24 mouse cellular contexts compared by ENCODE assay signal in the genomic region with DNA sequence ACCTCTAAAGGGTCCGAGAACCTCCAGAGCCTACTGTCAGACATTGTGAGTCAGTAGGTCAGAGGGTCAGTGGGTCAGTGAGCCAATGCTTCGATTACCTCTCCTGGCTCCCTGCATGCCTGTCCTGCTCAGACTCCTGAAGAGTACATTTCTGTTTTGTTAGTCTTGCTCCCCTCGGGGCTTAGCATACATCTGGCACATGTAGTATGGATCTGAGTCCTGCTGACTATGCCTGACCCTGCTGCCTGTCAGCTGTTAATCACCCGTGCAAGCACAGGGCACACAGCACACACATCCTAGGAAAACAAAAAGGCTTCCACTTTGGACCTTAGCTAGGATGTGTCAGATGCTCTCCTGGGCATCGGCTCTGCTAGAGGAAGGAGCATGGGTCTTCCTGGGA.
DNase-seq lines count a peak whose midpoint lies in the region; ATAC-seq and TF ChIP-seq lines count a peak whose summit lies in the region.
"Had no signal": no experiment of that assay in that cellular context is flagged by ENCODE, and none has a peak within 500 bp of the region (broad histone marks: within the 10 kb centered on the region; RNA-seq: fewer than 3 reads in every experiment).

No protein-coding gene starts in this region.

- no peaks in the 10 kb centered on the region for H3K27me3 ChIP-seq in liver, postnatal 0 days (ENCODE audit: insufficient read depth, low read length)
- no peaks in the 10 kb centered on the region for H3K27me3 ChIP-seq in liver, embryonic 12.5 days (replicated peaks)
- no peaks in the 10 kb centered on the region for H3K27me3 ChIP-seq in hindbrain, embryonic 15.5 days
- H3K27me3 ChIP-seq: limb, embryonic 15.5 days; liver, embryonic 15.5 days; stomach, embryonic 15.5 days had no signal

- 58% methylated on average over 5 of the region's 5 CpGs for WGBS in liver, postnatal 0 days (ENCODE audit: insufficient replicate concordance)
- 63% methylated on average over 5 of the region's 5 CpGs for WGBS in liver, embryonic 12.5 days (ENCODE audit: insufficient replicate concordance)
- WGBS in hindbrain, embryonic 15.5 days: 54% methylated on average over 5 of the region's 5 CpGs

- H3K4me1 ChIP-seq in liver, postnatal 0 days (ENCODE audit: insufficient read depth): no peaks in the 10 kb centered on the region
- H3K4me1 ChIP-seq in liver, embryonic 12.5 days: no peaks in the 10 kb centered on the region
- peaks cover 11% of the 10 kb centered on the region for H3K4me1 ChIP-seq in hindbrain, embryonic 15.5 days (replicated peaks)
- H3K4me1 ChIP-seq: limb, embryonic 15.5 days; liver, embryonic 15.5 days; stomach, embryonic 15.5 days had no signal

- DNase-seq in heart, adult 11 months: peak; percentile 61
- no peak for DNase-seq in heart, postnatal 14 days
- no peak for DNase-seq in liver, postnatal 0 days
- DNase-seq in retina, postnatal 1 day: peak; percentile 31
- no peak for DNase-seq in spleen, postnatal 36 days (ENCODE audit: low spot score in 2 of 2)
- DNase-seq in frontal cortex, postnatal 14 days (ENCODE audit: low spot score in 2 of 2): no peak
- DNase-seq: cerebellum, adult 11 months; forebrain, postnatal 0 days; gastrocnemius, postnatal 36 days; kidney, adult 9 months; kidney, postnatal 36 days; layer of hippocampus, adult 9-11 months; lung, postnatal 4 days; right cerebral cortex, postnatal 4 days; thymus, postnatal 25 days had no signal

- H3K9ac ChIP-seq in liver, postnatal 0 days (replicated peaks): no peak overlapping the region
- no peak overlapping the region for H3K9ac ChIP-seq in liver, embryonic 12.5 days
- no peak overlapping the region for H3K9ac ChIP-seq in hindbrain, embryonic 15.5 days
- H3K9ac ChIP-seq: forebrain, postnatal 0 days; limb, embryonic 15.5 days; liver, embryonic 15.5 days; stomach, embryonic 15.5 days had no signal

- no peak for TF ChIP-seq EP300 in liver, postnatal 0 days (IDR thresholded peaks at IDR 0.05; ENCODE audit: low read depth)

- no peak overlapping the region for H3K4me2 ChIP-seq in liver, postnatal 0 days (ENCODE audit: low read depth, low read length)
- H3K4me2 ChIP-seq in liver, embryonic 12.5 days: no peak overlapping the region
- no peak overlapping the region for H3K4me2 ChIP-seq in hindbrain, embryonic 15.5 days
- H3K4me2 ChIP-seq: limb, embryonic 15.5 days; liver, embryonic 15.5 days; stomach, embryonic 15.5 days had no signal

- peak; percentile 89 for ATAC-seq in liver, postnatal 0 days
- no peak for ATAC-seq in liver, embryonic 12.5 days
- 0 out of 2 replicates have a peak, but pooled peaks have one; percentile 6 for ATAC-seq in hindbrain, embryonic 15.5 days (ENCODE audit: low FRiP score, low read depth)
- ATAC-seq: forebrain, postnatal 0 days; intestine, embryonic 16.5 days; midbrain, embryonic 16.5 days had no signal

- intact Hi-C loops in heart, postnatal 14 days (cut with DNase I): no loop called here

- H3K27ac ChIP-seq in liver, postnatal 0 days (ENCODE audit: low read depth): no peak overlapping the region
- no peak overlapping the region for H3K27ac ChIP-seq in liver, embryonic 12.5 days
- no peak overlapping the region for H3K27ac ChIP-seq in hindbrain, embryonic 15.5 days (replicated peaks)
- H3K27ac ChIP-seq: limb, embryonic 15.5 days; liver, embryonic 15.5 days; stomach, embryonic 15.5 days had no signal

- H3K4me3 ChIP-seq in liver, postnatal 0 days (ENCODE audit: low read depth, low read length): no peak overlapping the region
- H3K4me3 ChIP-seq in liver, embryonic 12.5 days: no peak overlapping the region
- no peak overlapping the region for H3K4me3 ChIP-seq in hindbrain, embryonic 15.5 days
- H3K4me3 ChIP-seq: forebrain, embryonic 10.5 days; limb, embryonic 15.5 days; liver, embryonic 15.5 days; myocyte; stomach, embryonic 15.5 days had no signal

- no peak for TF ChIP-seq CTCF in liver, postnatal 0 days (IDR thresholded peaks at IDR 0.05; ENCODE audit: low read depth)

- no peaks in the 10 kb centered on the region; the same call in 1 of the 2 replicates for H3K36me3 ChIP-seq in liver, postnatal 0 days (replicated peaks; ENCODE audit: insufficient read depth, low read length)
- no peaks in the 10 kb centered on the region for H3K36me3 ChIP-seq in liver, embryonic 12.5 days
- no peaks in the 10 kb centered on the region for H3K36me3 ChIP-seq in hindbrain, embryonic 15.5 days
- H3K36me3 ChIP-seq: liver, embryonic 15.5 days; stomach, embryonic 15.5 days had no signal

- H3K9me3 ChIP-seq in liver, postnatal 0 days (ENCODE audit: low read length): no peaks in the 10 kb centered on the region
- no peaks in the 10 kb centered on the region for H3K9me3 ChIP-seq in liver, embryonic 12.5 days (replicated peaks)
- H3K9me3 ChIP-seq in hindbrain, embryonic 15.5 days: no peaks in the 10 kb centered on the region
- H3K9me3 ChIP-seq: forebrain, embryonic 10.5 days; limb, embryonic 15.5 days; liver, embryonic 15.5 days; stomach, embryonic 15.5 days had no signal

Comparison
In these comparisons a context has a peak if more than half of its experiments do, and no peak if none do; other contexts are left out.
1. DNase-seq: peak in heart, adult 11 months (single experiment) and retina, postnatal 1 day (single experiment); none in heart, postnatal 14 days (0 of 2), liver, postnatal 0 days (single experiment), spleen, postnatal 36 days (0 of 2) and frontal cortex, postnatal 14 days (0 of 2).